In the genomic region with DNA sequence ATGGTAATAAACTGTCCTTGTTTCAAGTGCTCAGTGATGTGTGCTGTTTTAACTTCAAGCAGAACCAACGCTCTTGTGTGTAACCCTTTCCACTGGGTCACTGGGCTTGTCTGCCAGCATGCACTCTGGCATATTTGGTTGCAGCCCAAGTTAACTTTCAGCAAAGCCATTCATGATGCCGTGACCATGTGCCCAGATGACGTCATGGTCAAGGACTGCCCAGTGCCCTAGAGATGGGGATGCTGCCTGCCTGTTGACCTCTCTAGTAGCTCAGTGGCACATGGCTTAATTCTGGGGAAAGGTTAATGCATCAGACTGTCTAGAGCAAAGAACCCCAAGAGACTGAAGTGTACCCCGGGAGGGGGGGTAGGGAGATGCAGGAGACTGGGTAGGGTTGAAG, we compare ENCODE assay signal across 18 mouse cellular contexts. TPM values are rescaled to one million over a fixed set of nuclear protein-coding genes. Genes with fewer than 3 reads are reported as not detected.
DNase-seq lines count a peak whose midpoint lies in the region; ATAC-seq and TF ChIP-seq lines count a peak whose summit lies in the region.
"Had no signal": no experiment of that assay in that cellular context is flagged by ENCODE, and none has a peak within 500 bp of the region (broad histone marks: within the 10 kb centered on the region; RNA-seq: fewer than 3 reads in every experiment).

No protein-coding gene starts in this region.

- H3K4me2 ChIP-seq in heart, embryonic 11.5 days, result no peak overlapping the region
- no peak overlapping the region for H3K4me2 ChIP-seq in kidney, embryonic 14.5 days (replicated peaks; ENCODE audit: low read depth, low read length)
- H3K4me2 ChIP-seq: forebrain, embryonic 12.5 days; heart, embryonic 15.5 days; hindbrain, embryonic 12.5 days; limb, embryonic 12.5 days; liver, embryonic 15.5 days; midbrain, embryonic 12.5 days; neural tube, embryonic 13.5 days had no signal

- intact Hi-C loops in heart, adult 2 months (cut with DNase I), result no loop called here

- no peaks in the 10 kb centered on the region for H3K79me2 ChIP-seq in heart, adult 2 months (replicated peaks; ENCODE audit: control insufficient read depth, insufficient read depth, low read length)

- H3K9ac ChIP-seq in heart, adult 2 months (ENCODE audit: low read depth, low read length), result no peak overlapping the region
- H3K9ac ChIP-seq in heart, embryonic 11.5 days (ENCODE audit: low read depth, low read length), result no peak overlapping the region
- no peak overlapping the region for H3K9ac ChIP-seq in kidney, embryonic 14.5 days (ENCODE audit: low read depth, low read length)
- H3K9ac ChIP-seq: forebrain, embryonic 12.5 days; heart, embryonic 15.5 days; hindbrain, embryonic 12.5 days; limb, embryonic 12.5 days; liver, embryonic 15.5 days; midbrain, embryonic 12.5 days; neural tube, embryonic 13.5 days had no signal

- no peak overlapping the region for H3K4me3 ChIP-seq in heart, adult 2 months
- H3K4me3 ChIP-seq in heart, embryonic 11.5 days (ENCODE audit: low read depth, low read length), result no peak overlapping the region
- H3K4me3 ChIP-seq in kidney, embryonic 14.5 days (ENCODE audit: low read length), result no peak overlapping the region
- H3K4me3 ChIP-seq: forebrain, embryonic 12.5 days; heart, embryonic 15.5 days; hindbrain, embryonic 12.5 days; limb, embryonic 12.5 days; liver, embryonic 15.5 days; midbrain, embryonic 12.5 days; neural tube, embryonic 13.5 days had no signal

- WGBS in heart, adult 2 months, result 69% methylated on average over 4 of the region's 4 CpGs
- 89% methylated on average over 4 of the region's 4 CpGs for WGBS in heart, embryonic 11.5 days (ENCODE audit: insufficient replicate concordance)
- 73% methylated on average over 4 of the region's 4 CpGs for WGBS in kidney, embryonic 14.5 days

- no peaks in the 10 kb centered on the region for H3K9me3 ChIP-seq in heart, embryonic 11.5 days (replicated peaks; ENCODE audit: control insufficient read depth, low read length)
- H3K9me3 ChIP-seq in kidney, embryonic 14.5 days (ENCODE audit: control insufficient read depth, low read length), result no peaks in the 10 kb centered on the region
- H3K9me3 ChIP-seq: forebrain, embryonic 12.5 days; heart, embryonic 15.5 days; hindbrain, embryonic 12.5 days; limb, embryonic 12.5 days; liver, embryonic 15.5 days; midbrain, embryonic 12.5 days; neural tube, embryonic 13.5 days had no signal

- H3K36me3 ChIP-seq in heart, adult 2 months (ENCODE audit: control insufficient read depth, insufficient read depth, low read length), result no peaks in the 10 kb centered on the region
- H3K36me3 ChIP-seq in heart, embryonic 11.5 days (ENCODE audit: control insufficient read depth, insufficient read depth, low read length), result no peaks in the 10 kb centered on the region
- H3K36me3 ChIP-seq in kidney, embryonic 14.5 days (ENCODE audit: control insufficient read depth, insufficient read depth, low read length), result no peaks in the 10 kb centered on the region
- H3K36me3 ChIP-seq: forebrain, embryonic 12.5 days; heart, embryonic 15.5 days; hindbrain, embryonic 12.5 days; limb, embryonic 12.5 days; liver, embryonic 15.5 days; midbrain, embryonic 12.5 days; neural tube, embryonic 13.5 days had no signal

- no peak for TF ChIP-seq POLR2A in heart, adult 2 months (IDR thresholded peaks at IDR 0.05; ENCODE audit: insufficient read depth, low read depth, low read length)

- TF ChIP-seq EP300 in heart, adult 2 months (IDR thresholded peaks at IDR 0.05; ENCODE audit: insufficient read depth, low read depth, low read length), result 0 out of 2 replicates have a peak, but pooled peaks have one; percentile 43

- ATAC-seq in heart, embryonic 11.5 days (replicated peaks; ENCODE audit: insufficient number of reproducible peaks, low FRiP score, low TSS enrichment), result no peak
- ATAC-seq in kidney, embryonic 14.5 days (ENCODE audit: low FRiP score, low TSS enrichment), result no peak
- ATAC-seq: lung, postnatal 0 days had no signal

- no peaks in the 10 kb centered on the region for H3K27me3 ChIP-seq in heart, adult 2 months (ENCODE audit: control insufficient read depth, insufficient read depth, low read length)
- peaks cover 3% of the 10 kb centered on the region; the same call in 1 of the 2 replicates for H3K27me3 ChIP-seq in heart, embryonic 11.5 days (ENCODE audit: control insufficient read depth, insufficient read depth, low read length)
- H3K27me3 ChIP-seq in kidney, embryonic 14.5 days (ENCODE audit: control insufficient read depth, insufficient read depth, low read length), result no peaks in the 10 kb centered on the region
- H3K27me3 ChIP-seq: heart, embryonic 15.5 days; limb, embryonic 12.5 days; neural tube, embryonic 13.5 days had no signal

- peaks cover 5% of the 10 kb centered on the region; the same call in 1 of the 2 replicates for H3K4me1 ChIP-seq in heart, adult 2 months (ENCODE audit: control insufficient read depth, insufficient read depth, low read length)
- H3K4me1 ChIP-seq in heart, embryonic 11.5 days (ENCODE audit: control insufficient read depth, insufficient read depth, low read length), result peaks cover 8% of the 10 kb centered on the region
- peaks cover 12% of the 10 kb centered on the region; the same call in 1 of the 2 replicates for H3K4me1 ChIP-seq in kidney, embryonic 14.5 days (ENCODE audit: control insufficient read depth, insufficient read depth, low read length)
- H3K4me1 ChIP-seq: liver, embryonic 15.5 days; midbrain, embryonic 12.5 days had no signal

- H3K27ac ChIP-seq in heart, adult 2 months, result peak overlapping the region; percentile 48; the same call in 1 of the 2 replicates
- no peak overlapping the region for H3K27ac ChIP-seq in heart, embryonic 11.5 days (ENCODE audit: low read depth, low read length)
- no peak overlapping the region for H3K27ac ChIP-seq in kidney, embryonic 14.5 days (ENCODE audit: low read depth, low read length)
- H3K27ac ChIP-seq: forebrain, embryonic 12.5 days; heart, embryonic 15.5 days; hindbrain, embryonic 12.5 days; limb, embryonic 12.5 days; liver, embryonic 15.5 days; midbrain, embryonic 12.5 days; neural tube, embryonic 13.5 days had no signal

- peak; percentile 38 to 68 for DNase-seq in heart, adult 2 months
- peak; percentile 92 for DNase-seq in kidney, adult 9 months
- peak; percentile 28 for DNase-seq in adrenal gland, postnatal 25 days
- DNase-seq in kidney, postnatal 25 days, result peak; percentile 79 to 94
- no peak for DNase-seq in frontal cortex, adult 2 months (ENCODE audit: extremely low spot score in 1 of 2, low spot score in 1 of 2)
- DNase-seq: cerebellum, adult 8-10 months; gastrocnemius, postnatal 25 days; thymus, postnatal 14 days had no signal

- TF ChIP-seq CTCF in heart, adult 2 months (IDR thresholded peaks at IDR 0.05), result no peak

RNA-seq across cellular contexts. Expression of gene Gadd45g, which starts 24.7 kb away (rescaled TPM):
- total RNA-seq in heart, adult 2 months (2021), result 10 to 100 TPM in 1 of 2 experiments, 1 to 10 TPM in 1; 8.2 to 19.0 TPM
- 19.7 and 24.3 TPM in 2 replicates for polyA plus RNA-seq in heart, adult 2 months (2012; rRNA removed)
- polyA plus RNA-seq in heart, embryonic 11.5 days (2014; fragmentation: Nextera tagmentation; extraction: Ambion mirVana), result 45.3 and 48.9 TPM in 2 replicates
- polyA plus RNA-seq in kidney, embryonic 14.5 days (2014; fragmentation: Nextera tagmentation; extraction: Ambion mirVana), result 26.6 and 29.0 TPM in 2 replicates
- 15.2 and 29.0 TPM in 2 replicates for total RNA-seq in adrenal gland, postnatal 25 days (2021)
- 43.0 and 54.0 TPM in 2 replicates for polyA plus RNA-seq in frontal cortex, adult 2 months (2012; rRNA removed)

Comparison
In these comparisons a context has a peak if more than half of its experiments do, and no peak if none do; other contexts are left out.
1. DNase-seq: peak in heart, adult 2 months (2 of 2), kidney, adult 9 months (single experiment), adrenal gland, postnatal 25 days (single experiment) and kidney, postnatal 25 days (2 of 2); none in frontal cortex, adult 2 months (0 of 2).